Mouse (Mus musculus) cortical plate, adult 2 months (tissue): ENCODE data around the gene Nthl1.
A peak's percentile ranks its signal among the peaks of the same experiment; 100 is the strongest.

ENCODE experiments used
- CTCF ChIP-seq: fragments of 200-500 bp; IDR thresholded peaks from 2 replicates; pipeline ENCODE4 v1.5.1; 2011; ENCODE audit warnings: mild to moderate bottlenecking, control low read depth, low read length; ENCODE audit not compliant: insufficient read depth; ENCODE audit errors: extremely low read depth
- POLR2A ChIP-seq: fragments of 200-500 bp; IDR thresholded peaks from 2 replicates; pipeline ENCODE4 v1.6.1; 2011; ENCODE audit warnings: mild to moderate bottlenecking, low read length, control low read depth; ENCODE audit not compliant: insufficient read depth; ENCODE audit errors: extremely low read depth

GRCm38 (mm10) chr17:24628646-24629045, 3.8 kb upstream of the Nthl1 start:
- no peak for TF ChIP-seq POLR2A
- peak; percentile 85 for TF ChIP-seq CTCF
